Mouse (Mus musculus) testis, adult 2 months (tissue): ENCODE measurements around the gene Klhl8. TPM values are rescaled to one million over a fixed set of nuclear protein-coding genes. Genes with fewer than 3 reads are reported as not detected.

Experiments
- H3K27ac ChIP-seq: fragments of 200-500 bp; 2 replicates; pipeline ENCODE4 v1.5.1; 2012; ENCODE audit warnings: low read depth, low read length; ENCODE audit not compliant: control insufficient read depth, insufficient read depth
- H3K27me3 ChIP-seq: fragments of 200-500 bp; 2 replicates; pipeline ENCODE4 v1.6.1; 2012; ENCODE audit warnings: mild to moderate bottlenecking, low read length, moderate library complexity; ENCODE audit not compliant: control insufficient read depth, insufficient read depth
- H3K36me3 ChIP-seq: fragments of 200-500 bp; 2 replicates; pipeline ENCODE4 v1.6.1; 2012; ENCODE audit warnings: mild to moderate bottlenecking, low read length; ENCODE audit not compliant: control insufficient read depth, insufficient read depth
- H3K4me1 ChIP-seq: fragments of 200-500 bp; 2 replicates; pipeline ENCODE4 v1.6.1; 2012; ENCODE audit warnings: low read length; ENCODE audit not compliant: control insufficient read depth, insufficient read depth
- H3K4me3 ChIP-seq: fragments of 200-500 bp; 2 replicates; pipeline ENCODE4 v1.5.1; 2012; ENCODE audit warnings: low read depth, mild to moderate bottlenecking, low read length, moderate library complexity, mixed read lengths; ENCODE audit not compliant: control insufficient read depth
- CTCF ChIP-seq: fragments of 200-500 bp; IDR thresholded peaks from 2 replicates; pipeline ENCODE4 v1.5.1; 2012; ENCODE audit warnings: low read depth, mild to moderate bottlenecking, inconsistent platforms, low read length, moderate library complexity; ENCODE audit not compliant: control insufficient read depth, insufficient read depth, insufficient replicate concordance
- POLR2A ChIP-seq: fragments of 200-500 bp; IDR thresholded peaks from 2 replicates; pipeline ENCODE4 v1.6.1; 2012; ENCODE audit warnings: low read depth, mild to moderate bottlenecking, inconsistent platforms, low read length, moderate library complexity; ENCODE audit not compliant: control insufficient read depth
- polyA plus RNA-seq: library from polyadenylated mRNA; depleted of rRNA; stranded (reverse); fragments of >200 nt; gene quantifications from 2 replicates; pipeline ENCODE4 v1.2.3, GENCODE M21; 2012

Klhl8 gene
- polyA plus RNA-seq, 1 experiment: 16.7 TPM

GRCm38 (mm10) chr5:103854807-103855194, 56.3 kb downstream of the Klhl8 start:
- Histone ChIP-seq H3K4me1 (no peaks in the 10 kb centered on the region), H3K27me3 (no peaks in the 10 kb centered on the region), H3K4me3 (no peak overlapping the region), H3K27ac (no peak overlapping the region), H3K36me3 (no peaks in the 10 kb centered on the region)
- TF ChIP-seq POLR2A (no peak), CTCF (no peak)

- Histone ChIP-seq H3K4me3 (no peak overlapping the region), H3K36me3 (no peaks in the 10 kb centered on the region), H3K27me3 (no peaks in the 10 kb centered on the region), H3K27ac (no peak overlapping the region), H3K4me1 (no peaks in the 10 kb centered on the region)
- TF ChIP-seq POLR2A: no peak
- no peak for TF ChIP-seq CTCF
Observed at GRCm38 (mm10) chr5:103854041-103854806, 56.8 kb downstream of the Klhl8 start.

GRCm38 (mm10) chr5:103852756-103853549, 58.1 kb downstream of the Klhl8 start:
- no peak overlapping the region for H3K4me3 ChIP-seq
- TF ChIP-seq CTCF (no peak), POLR2A (no peak)
- H3K36me3 ChIP-seq: no peaks in the 10 kb centered on the region
- no peaks in the 10 kb centered on the region for H3K4me1 ChIP-seq
- H3K27ac ChIP-seq: no peak overlapping the region
- H3K27me3 ChIP-seq: no peaks in the 10 kb centered on the region

GRCm38 (mm10) chr5:103848546-103848945, 62.5 kb downstream of the Klhl8 start:
- no peaks in the 10 kb centered on the region for H3K36me3 ChIP-seq
- no peak overlapping the region for H3K27ac ChIP-seq
- H3K27me3 ChIP-seq: no peaks in the 10 kb centered on the region
- H3K4me3 ChIP-seq: no peak overlapping the region
- no peak for TF ChIP-seq CTCF
- TF ChIP-seq POLR2A: no peak
- H3K4me1 ChIP-seq: no peaks in the 10 kb centered on the region

GRCm38 (mm10) chr5:103846609-103847008, 64.5 kb downstream of the Klhl8 start:
- Histone ChIP-seq H3K36me3 (no peaks in the 10 kb centered on the region), H3K4me1 (no peaks in the 10 kb centered on the region), H3K4me3 (no peak overlapping the region), H3K27me3 (no peaks in the 10 kb centered on the region), H3K27ac (no peak overlapping the region)
- no peak for TF ChIP-seq POLR2A
- TF ChIP-seq CTCF: no peak

- Histone ChIP-seq H3K4me3 (no peak overlapping the region), H3K27ac (no peak overlapping the region), H3K27me3 (no peaks in the 10 kb centered on the region), H3K36me3 (no peaks in the 10 kb centered on the region), H3K4me1 (no peaks in the 10 kb centered on the region)
- TF ChIP-seq CTCF (no peak), POLR2A (no peak)
Observed at GRCm38 (mm10) chr5:103846154-103846551, 64.9 kb downstream of the Klhl8 start.

GRCm38 (mm10) chr5:103845418-103846153, 65.5 kb downstream of the Klhl8 start:
- no peak overlapping the region for H3K27ac ChIP-seq

More at GRCm38 (mm10) chr5:103845418-103846153, 65.5 kb downstream of the Klhl8 start:
- TF ChIP-seq CTCF: no peak
- no peak for TF ChIP-seq POLR2A
- H3K27me3 ChIP-seq: no peaks in the 10 kb centered on the region
- no peaks in the 10 kb centered on the region for H3K36me3 ChIP-seq
- no peak overlapping the region for H3K4me3 ChIP-seq
- no peaks in the 10 kb centered on the region for H3K4me1 ChIP-seq
